Mouse (Mus musculus) midbrain, embryonic 12.5 days (tissue): Measurements from ENCODE around the gene Pdzrn4. TPM values are rescaled to one million over a fixed set of nuclear protein-coding genes. Genes with fewer than 3 reads are reported as not detected.
A peak's percentile ranks its signal among the peaks of the same experiment; 100 is the strongest.

Source experiments
- ATAC-seq: fragments of 200-750 bp; cut with Nextera tagmentation; 2 replicates; pipeline ENCODE4 v1.8.0; 2017; ENCODE audit warnings: low read depth, moderate TSS enrichment, moderate library complexity; ENCODE audit not compliant: low FRiP score
- H3K27ac ChIP-seq: fragments of 300-500 bp; sonication (generic); replicated peaks from 2 replicates; pipeline ENCODE4 v1.5.1; 2016; ENCODE audit warnings: mild to moderate bottlenecking
- H3K27me3 ChIP-seq: fragments of 300-500 bp; sonication (generic); 2 replicates; pipeline ENCODE4 v1.6.1; 2016; ENCODE audit warnings: mild to moderate bottlenecking
- H3K36me3 ChIP-seq: fragments of 300-500 bp; sonication (generic); 2 replicates; pipeline ENCODE4 v1.6.1; 2016
- H3K4me1 ChIP-seq: fragments of 300-500 bp; sonication (generic); 2 replicates; pipeline ENCODE4 v1.6.1; 2016
- H3K4me2 ChIP-seq: fragments of 300-500 bp; sonication (generic); replicated peaks from 2 replicates; pipeline ENCODE4 v1.6.1; 2016; ENCODE audit warnings: mild to moderate bottlenecking, moderate library complexity
- H3K4me3 ChIP-seq: fragments of 300-500 bp; sonication (generic); 2 replicates; pipeline ENCODE4 v1.5.1; 2016; ENCODE audit warnings: mild to moderate bottlenecking
- H3K9ac ChIP-seq: fragments of 300-500 bp; sonication (generic); replicated peaks from 2 replicates; pipeline ENCODE4 v1.6.1; 2016; ENCODE audit warnings: mild to moderate bottlenecking, moderate library complexity
- H3K9me3 ChIP-seq: fragments of 300-500 bp; sonication (generic); 2 replicates; pipeline ENCODE4 v1.6.1; 2016; ENCODE audit warnings: mild to moderate bottlenecking
- WGBS: fragments of 180-500 bp; shearing (Covaris S2); methylation state at CpG from one replicate; pipeline ENCODE4 v1.1.7; 2016; 5-methylcytosine and 5-hydroxymethylcytosine counted together
- polyA plus RNA-seq: library from polyadenylated mRNA; unstranded; fragments of >200 nt; fragmentation: Nextera tagmentation; extraction: Ambion mirVana; gene quantifications from 2 replicates; pipeline ENCODE4 v1.2.1, GENCODE M21; 2016

Gene Pdzrn4
- polyA plus RNA-seq, 1 experiment from 2014 or later: 13.8 TPM

DNA sequence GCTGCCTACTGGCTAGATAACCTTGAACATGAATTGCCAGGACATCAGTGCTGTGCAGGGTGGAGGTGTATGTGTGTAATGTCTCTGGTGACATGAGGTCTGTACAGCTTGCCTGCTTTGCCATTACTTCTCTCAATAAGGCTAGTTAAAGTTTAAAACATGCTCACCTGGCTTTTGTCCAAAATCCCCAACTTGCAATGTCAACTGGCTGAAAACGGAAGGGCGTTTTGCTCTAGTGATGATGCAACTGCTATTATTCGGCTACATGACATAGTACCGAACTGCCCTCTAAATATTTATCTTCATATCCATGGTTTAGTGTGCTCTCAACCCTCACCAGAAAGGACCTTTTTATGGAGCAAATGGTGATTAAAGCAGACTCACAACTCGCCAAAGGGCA lies 161.9 kb downstream of the Pdzrn4 start:
- no peak overlapping the region for H3K4me3 ChIP-seq
- no peaks in the 10 kb centered on the region for H3K4me1 ChIP-seq
- no peak overlapping the region for H3K4me2 ChIP-seq
- H3K9me3 ChIP-seq: no peaks in the 10 kb centered on the region
- H3K27ac ChIP-seq: no peak overlapping the region
- no peak overlapping the region for H3K9ac ChIP-seq
- ATAC-seq: no peak
- H3K36me3 ChIP-seq: no peaks in the 10 kb centered on the region
- no peaks in the 10 kb centered on the region for H3K27me3 ChIP-seq
- 92% methylated on average over 5 of the region's 5 CpGs for WGBS

DNA sequence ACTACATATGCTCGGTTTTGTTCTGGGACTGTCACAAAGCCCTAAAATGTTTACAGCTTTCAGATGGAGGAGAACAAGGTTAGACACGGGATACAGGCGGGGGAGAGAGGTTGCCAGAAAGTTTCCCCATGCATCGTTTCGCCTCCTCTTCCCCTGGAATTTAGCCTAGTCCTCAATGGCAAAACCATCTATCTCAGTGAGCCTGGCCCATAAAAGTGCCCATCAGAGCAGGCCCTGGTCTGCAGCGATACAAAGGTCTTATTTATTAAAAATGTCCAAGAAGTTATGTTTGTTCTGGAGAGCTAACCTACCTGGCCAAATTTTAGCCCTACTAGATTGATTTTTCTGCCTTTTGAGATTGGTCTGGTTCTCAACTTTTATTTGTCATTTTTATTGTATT lies 165.5 kb downstream of the Pdzrn4 start:
- H3K27me3 ChIP-seq: no peaks in the 10 kb centered on the region
- H3K36me3 ChIP-seq: no peaks in the 10 kb centered on the region
- ATAC-seq: no peak
- no peaks in the 10 kb centered on the region for H3K4me1 ChIP-seq
- H3K9ac ChIP-seq: no peak overlapping the region
- H3K4me2 ChIP-seq: no peak overlapping the region
- no peak overlapping the region for H3K4me3 ChIP-seq
- no peaks in the 10 kb centered on the region for H3K9me3 ChIP-seq
- 88% methylated on average over 6 of the region's 6 CpGs for WGBS
- H3K27ac ChIP-seq: no peak overlapping the region

DNA sequence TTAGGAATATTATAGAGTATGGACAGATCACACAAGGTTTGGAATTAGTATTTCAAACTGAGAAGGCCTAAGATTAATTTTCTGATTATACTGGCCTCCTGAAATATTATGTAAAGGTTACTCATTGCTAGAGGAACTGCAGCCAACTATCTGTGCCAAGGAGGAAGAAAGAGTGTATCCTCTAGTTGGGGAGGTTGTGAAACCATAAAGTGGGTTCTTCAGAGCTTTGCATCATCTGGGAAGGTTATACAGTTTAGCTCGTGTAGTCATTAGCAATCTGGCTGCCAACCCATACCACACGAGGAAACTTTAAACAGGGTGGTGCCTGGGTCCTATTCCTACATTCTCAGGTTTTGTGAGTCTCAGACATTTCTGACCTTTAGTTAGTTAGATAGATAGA lies 166.9 kb downstream of the Pdzrn4 start:
- H3K27me3 ChIP-seq: no peaks in the 10 kb centered on the region
- H3K4me3 ChIP-seq: no peak overlapping the region
- H3K4me1 ChIP-seq: no peaks in the 10 kb centered on the region
- H3K9me3 ChIP-seq: no peaks in the 10 kb centered on the region
- H3K36me3 ChIP-seq: no peaks in the 10 kb centered on the region
- no peak overlapping the region for H3K27ac ChIP-seq
- 86% methylated on average over 2 of the region's 2 CpGs for WGBS
- no peak for ATAC-seq
- no peak overlapping the region for H3K9ac ChIP-seq
- no peak overlapping the region for H3K4me2 ChIP-seq

DNA sequence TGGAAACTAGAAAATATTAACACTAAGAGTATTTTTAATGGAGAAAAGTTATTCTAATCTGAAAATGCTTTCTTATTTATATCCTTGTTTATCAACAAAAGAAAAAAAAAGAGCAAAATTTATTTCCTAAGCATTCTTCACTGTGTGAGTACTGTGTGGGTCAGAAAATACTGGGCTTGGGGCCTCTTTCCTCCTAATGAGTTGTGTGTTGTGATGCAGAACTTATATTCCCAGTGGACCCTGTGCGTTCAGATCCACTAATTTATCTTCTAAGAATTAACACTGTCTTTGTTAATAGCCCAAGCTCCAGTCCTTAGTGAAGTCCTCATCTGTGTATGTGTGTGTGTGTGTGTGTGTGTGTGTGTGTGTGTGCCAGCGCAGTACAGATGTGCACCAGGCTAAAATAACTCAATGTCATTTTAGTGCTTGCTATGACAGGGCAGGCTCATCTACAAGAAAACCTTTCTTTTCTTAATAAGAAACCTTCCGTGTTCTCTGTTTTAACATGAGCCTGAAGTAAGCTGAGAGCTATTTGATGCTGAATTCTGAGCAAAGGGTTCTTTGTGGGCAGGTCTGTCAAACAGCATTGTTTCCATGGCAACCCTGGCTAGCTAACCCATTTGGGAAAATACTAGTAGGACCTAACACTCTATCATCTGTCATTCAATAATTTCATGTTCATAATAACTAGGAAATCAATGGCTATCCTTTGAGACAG lies 174.0 kb downstream of the Pdzrn4 start:
- WGBS: 68% methylated on average over 3 of the region's 3 CpGs
- H3K4me1 ChIP-seq: peaks cover 9% of the 10 kb centered on the region
- no peaks in the 10 kb centered on the region for H3K9me3 ChIP-seq
- no peak overlapping the region for H3K9ac ChIP-seq
- peaks cover 11% of the 10 kb centered on the region for H3K27me3 ChIP-seq
- H3K27ac ChIP-seq: peak overlapping the region; percentile 54
- no peak for ATAC-seq
- H3K4me2 ChIP-seq: no peak overlapping the region
- H3K4me3 ChIP-seq: no peak overlapping the region
- H3K36me3 ChIP-seq: no peaks in the 10 kb centered on the region

DNA sequence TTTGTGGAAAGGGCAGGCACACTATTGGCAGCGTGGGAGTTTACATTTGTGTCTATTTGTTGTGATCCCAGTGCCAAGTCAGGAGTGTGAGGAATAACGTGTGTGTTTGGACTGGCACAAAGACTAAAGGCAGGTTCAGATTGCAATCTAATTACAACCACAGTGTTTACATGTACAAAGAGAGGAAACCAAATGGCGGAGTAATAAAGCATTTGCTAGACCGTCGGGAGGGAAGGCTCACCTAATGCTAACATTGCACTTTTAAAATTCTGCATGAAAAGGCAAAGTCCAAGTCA lies 174.5 kb downstream of the Pdzrn4 start:
- Histone ChIP-seq H3K9ac (no peak overlapping the region), H3K4me1 (peaks cover 9% of the 10 kb centered on the region), H3K36me3 (no peaks in the 10 kb centered on the region), H3K27me3 (peaks cover 16% of the 10 kb centered on the region), H3K9me3 (no peaks in the 10 kb centered on the region), H3K27ac (0 out of 2 replicates have a peak overlapping the region, but pooled peaks have one; percentile 54), H3K4me2 (no peak overlapping the region), H3K4me3 (no peak overlapping the region)
- WGBS: 75% methylated on average over 5 of the region's 5 CpGs
- ATAC-seq: no peak

DNA sequence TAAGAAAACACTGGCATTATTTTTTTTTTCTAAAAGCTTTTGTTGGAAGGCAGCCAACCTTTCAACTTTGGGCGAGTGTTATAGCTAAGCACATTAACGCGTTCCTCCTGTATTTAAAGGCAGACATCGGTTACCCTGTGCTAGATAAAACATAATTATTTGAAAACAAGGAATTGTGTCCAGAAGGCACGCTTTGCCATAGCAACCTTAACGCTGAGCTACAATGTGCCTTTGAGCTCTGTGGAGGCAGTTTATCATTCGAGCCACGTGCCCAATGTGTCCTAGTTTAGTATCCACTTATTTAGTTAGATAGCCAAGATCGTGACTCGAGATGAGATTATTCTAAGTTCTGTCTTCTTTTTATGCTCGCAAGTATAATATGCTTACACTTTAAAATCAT lies 180.8 kb downstream of the Pdzrn4 start:
- H3K36me3 ChIP-seq: no peaks in the 10 kb centered on the region
- no peak overlapping the region for H3K9ac ChIP-seq
- no peak overlapping the region for H3K27ac ChIP-seq
- H3K4me1 ChIP-seq: peaks cover 23% of the 10 kb centered on the region
- 21% methylated on average over 11 of the region's 11 CpGs for WGBS
- no peaks in the 10 kb centered on the region for H3K9me3 ChIP-seq
- H3K4me2 ChIP-seq: no peak overlapping the region
- ATAC-seq: peak; percentile 57
- H3K4me3 ChIP-seq: no peak overlapping the region
- H3K27me3 ChIP-seq: peaks cover 31% of the 10 kb centered on the region

DNA sequence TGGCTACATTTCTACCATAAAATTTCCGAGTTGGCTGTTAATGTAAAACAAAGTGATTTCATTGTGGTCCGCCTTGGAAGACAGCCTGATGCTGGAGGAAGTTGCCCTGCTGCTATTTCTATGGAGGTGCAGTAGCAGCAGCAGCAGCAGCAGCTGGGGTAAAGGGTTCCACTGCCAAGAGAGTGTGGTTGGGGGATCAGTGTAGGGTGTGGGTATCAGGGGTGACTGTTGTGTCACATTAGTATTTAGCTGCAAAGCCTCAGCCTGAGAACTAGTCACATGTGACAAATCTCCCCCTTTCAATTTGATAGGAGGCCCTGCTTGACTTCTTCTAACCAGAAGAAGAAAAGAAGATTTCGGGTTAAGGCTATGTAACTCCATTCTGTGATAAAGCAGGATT lies 183.5 kb downstream of the Pdzrn4 start:
- Histone ChIP-seq H3K27ac (no peak overlapping the region), H3K36me3 (no peaks in the 10 kb centered on the region), H3K4me1 (peaks cover 23% of the 10 kb centered on the region), H3K9me3 (no peaks in the 10 kb centered on the region), H3K4me2 (no peak overlapping the region), H3K4me3 (no peak overlapping the region), H3K9ac (no peak overlapping the region), H3K27me3 (peaks cover 27% of the 10 kb centered on the region)
- peak; percentile 47; the same call in 1 of the 2 replicates for ATAC-seq
- WGBS: 37% methylated on average over 3 of the region's 3 CpGs

DNA sequence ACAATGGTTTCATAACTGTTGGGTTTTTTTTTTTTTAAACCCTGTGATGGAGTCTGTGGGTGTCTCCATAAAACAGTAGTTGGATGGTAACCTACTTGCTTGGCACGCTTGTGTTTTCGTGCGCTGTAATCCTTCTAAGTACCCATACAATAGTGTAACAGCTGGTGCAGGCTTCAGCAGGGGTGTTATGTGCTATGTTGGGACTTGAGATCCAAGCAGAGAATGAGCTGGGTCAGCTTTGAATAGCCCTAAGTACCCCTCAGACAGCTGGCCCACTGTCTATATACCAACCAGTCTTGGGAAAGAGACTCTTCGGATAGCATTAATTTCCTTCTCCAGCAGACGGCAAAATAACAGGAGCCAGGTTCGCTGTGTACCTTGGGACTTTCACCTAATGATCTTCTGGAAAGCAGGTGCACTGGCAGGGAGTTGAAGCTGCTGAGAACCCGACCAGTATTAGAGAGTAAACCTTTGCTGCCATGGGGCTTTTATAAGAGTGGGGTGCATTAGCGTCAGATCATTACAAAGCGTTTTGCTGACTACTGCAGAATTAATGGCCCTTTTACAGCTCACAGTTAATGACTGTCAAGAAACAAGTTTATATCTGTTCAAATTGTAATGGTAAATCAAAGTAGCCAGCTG lies 184.2 kb downstream of the Pdzrn4 start:
- Histone ChIP-seq H3K9ac (no peak overlapping the region), H3K4me1 (peaks cover 23% of the 10 kb centered on the region), H3K4me2 (no peak overlapping the region), H3K4me3 (no peak overlapping the region), H3K36me3 (no peaks in the 10 kb centered on the region), H3K27ac (peak overlapping the region; percentile 62), H3K9me3 (no peaks in the 10 kb centered on the region), H3K27me3 (peaks cover 25% of the 10 kb centered on the region)
- peak; percentile 79 for ATAC-seq
- 39% methylated on average over 9 of the region's 9 CpGs for WGBS

DNA sequence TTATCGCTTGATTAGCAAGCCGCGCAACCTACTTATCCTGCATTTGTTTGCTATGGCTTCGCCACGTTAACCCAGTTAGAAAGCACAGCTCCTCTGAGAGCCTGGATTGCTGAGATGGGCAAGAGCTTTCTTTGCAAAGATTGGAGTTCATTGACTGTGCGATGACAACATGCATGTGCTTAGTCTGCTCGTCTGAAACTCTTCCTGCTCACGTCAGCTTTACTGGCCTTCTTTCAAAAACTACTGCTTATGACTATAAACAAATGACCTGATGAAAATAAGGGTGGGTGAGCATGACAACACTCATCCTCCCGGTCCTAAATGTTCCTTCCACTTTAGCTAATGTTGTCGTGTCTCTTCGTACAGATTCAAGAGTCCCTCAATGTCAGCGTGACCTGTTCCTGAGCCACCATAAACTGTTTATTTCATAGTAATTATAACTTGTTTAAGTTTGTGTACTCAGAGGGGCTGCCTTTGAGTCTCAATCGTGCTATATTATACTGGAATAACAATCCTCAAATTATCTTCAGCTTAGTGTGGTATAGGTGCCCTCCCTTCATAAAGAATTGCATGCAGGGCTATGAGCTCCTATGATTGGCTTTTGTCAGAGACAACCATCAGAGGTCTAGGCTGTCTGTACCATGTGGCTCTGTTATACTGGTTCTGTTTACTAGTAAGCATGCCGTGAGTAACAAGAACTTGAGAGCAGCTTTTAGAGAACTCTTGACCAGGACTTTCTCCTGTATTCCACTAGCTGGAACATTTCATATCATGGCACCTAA lies 187.9 kb downstream of the Pdzrn4 start:
- no peak overlapping the region for H3K4me3 ChIP-seq
- H3K9ac ChIP-seq: no peak overlapping the region
- no peak overlapping the region for H3K4me2 ChIP-seq
- ATAC-seq: no peak
- H3K4me1 ChIP-seq: peaks cover 11% of the 10 kb centered on the region
- no peak overlapping the region for H3K27ac ChIP-seq
- WGBS: 86% methylated on average over 14 of the region's 14 CpGs
- H3K9me3 ChIP-seq: no peaks in the 10 kb centered on the region
- peaks cover 23% of the 10 kb centered on the region for H3K27me3 ChIP-seq
- H3K36me3 ChIP-seq: no peaks in the 10 kb centered on the region

DNA sequence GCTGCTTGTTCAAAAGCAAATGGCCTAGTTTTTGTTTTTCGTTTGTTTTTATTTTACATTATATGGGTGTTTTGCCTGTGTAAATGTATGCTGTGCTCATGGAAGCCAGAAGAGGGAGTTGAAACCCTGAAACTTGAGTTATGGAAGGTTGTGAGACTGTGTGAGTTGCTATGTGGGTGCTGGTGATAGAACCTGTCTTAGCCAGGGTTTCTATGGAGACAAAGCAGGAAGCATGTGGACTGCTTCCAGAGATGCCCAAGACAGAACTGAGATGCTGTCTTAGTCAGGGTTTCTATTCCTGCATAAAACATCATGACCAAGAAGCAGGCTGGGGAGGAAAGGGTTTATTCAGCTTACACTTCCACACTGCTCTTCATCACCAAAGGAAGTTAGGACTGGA lies 190.8 kb downstream of the Pdzrn4 start:
- H3K4me2 ChIP-seq: no peak overlapping the region
- no peak for ATAC-seq
- H3K27me3 ChIP-seq: peaks cover 23% of the 10 kb centered on the region; the same call in 1 of the 2 replicates
- no peak overlapping the region for H3K9ac ChIP-seq
- 88% methylated on average over 1 of the region's 1 CpGs for WGBS
- H3K4me1 ChIP-seq: no peaks in the 10 kb centered on the region
- no peaks in the 10 kb centered on the region for H3K9me3 ChIP-seq
- no peak overlapping the region for H3K4me3 ChIP-seq
- no peak overlapping the region for H3K27ac ChIP-seq
- H3K36me3 ChIP-seq: no peaks in the 10 kb centered on the region

DNA sequence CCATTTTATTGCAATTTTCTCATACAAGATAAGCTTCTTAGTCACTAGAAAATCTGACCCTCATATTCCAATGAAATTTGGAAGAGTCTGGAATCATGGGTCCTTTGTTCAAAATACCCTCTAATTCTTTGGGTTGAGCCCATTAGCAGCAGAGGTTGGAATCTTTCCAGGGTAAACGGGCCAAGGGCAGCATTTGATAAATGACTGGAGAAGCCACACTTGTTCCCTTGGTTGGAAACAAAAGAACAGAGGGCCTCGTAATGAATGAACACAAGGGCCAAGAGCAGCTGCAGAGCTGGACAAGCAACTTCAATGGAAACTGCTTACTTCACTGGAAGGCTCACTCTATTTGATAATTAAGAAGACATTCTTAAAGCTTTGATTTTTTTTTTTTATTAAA lies 198.0 kb downstream of the Pdzrn4 start:
- peaks cover 31% of the 10 kb centered on the region for H3K4me1 ChIP-seq
- WGBS: 23% methylated on average over 2 of the region's 2 CpGs
- H3K36me3 ChIP-seq: no peaks in the 10 kb centered on the region
- H3K4me3 ChIP-seq: no peak overlapping the region
- no peaks in the 10 kb centered on the region for H3K9me3 ChIP-seq
- H3K27me3 ChIP-seq: 0 out of 2 replicates have a peak, but pooled peaks cover 6% of the 10 kb centered on the region
- H3K9ac ChIP-seq: no peak overlapping the region
- no peak for ATAC-seq
- no peak overlapping the region for H3K4me2 ChIP-seq
- no peak overlapping the region for H3K27ac ChIP-seq
